Mouse (Mus musculus) heart, embryonic 11.5 days (tissue): ENCODE measurements around the gene Rnasel. TPM values are rescaled to one million over a fixed set of nuclear protein-coding genes. Genes with fewer than 3 reads are reported as not detected.
"Not testable (repeated sequence)": the region's sequence is repeated elsewhere in the genome, so short reads cannot be mapped to it uniquely, and the experiment has no call there.

Source experiments
- ATAC-seq: fragments of 200-750 bp; cut with Nextera tagmentation; replicated peaks from 2 replicates; pipeline ENCODE4 v1.8.0; 2017; ENCODE audit warnings: moderate library complexity; ENCODE audit not compliant: insufficient number of reproducible peaks, low FRiP score, low TSS enrichment
- H3K27ac ChIP-seq: fragments of 300-500 bp; sonication (generic); 2 replicates; pipeline ENCODE4 v1.5.1; 2014; ENCODE audit warnings: mild to moderate bottlenecking, low read depth, low read length
- H3K27me3 ChIP-seq: fragments of 300-500 bp; sonication (generic); 2 replicates; pipeline ENCODE4 v1.6.1; 2014; ENCODE audit warnings: mild to moderate bottlenecking, low read length, mixed read lengths; ENCODE audit not compliant: control insufficient read depth, insufficient read depth
- H3K36me3 ChIP-seq: fragments of 300-500 bp; sonication (generic); 2 replicates; pipeline ENCODE4 v1.6.1; 2014; ENCODE audit warnings: mild to moderate bottlenecking, low read length, moderate library complexity, mixed read lengths; ENCODE audit not compliant: control insufficient read depth, insufficient read depth
- H3K4me1 ChIP-seq: fragments of 300-500 bp; sonication (generic); 2 replicates; pipeline ENCODE4 v1.6.1; 2014; ENCODE audit warnings: low read length; ENCODE audit not compliant: control insufficient read depth, insufficient read depth
- H3K4me2 ChIP-seq: fragments of 300-500 bp; sonication (generic); 2 replicates; pipeline ENCODE4 v1.6.1; 2014; ENCODE audit warnings: mild to moderate bottlenecking, moderate library complexity
- H3K4me3 ChIP-seq: fragments of 300-500 bp; sonication (generic); 2 replicates; pipeline ENCODE4 v1.5.1; 2014; ENCODE audit warnings: low read depth, low read length
- H3K9ac ChIP-seq: fragments of 300-500 bp; sonication (generic); 2 replicates; pipeline ENCODE4 v1.6.1; 2014; ENCODE audit warnings: mild to moderate bottlenecking, low read depth, low read length, moderate library complexity
- H3K9me3 ChIP-seq: fragments of 300-500 bp; sonication (generic); replicated peaks from 2 replicates; pipeline ENCODE4 v1.6.1; 2016; ENCODE audit warnings: low read length; ENCODE audit not compliant: control insufficient read depth
- WGBS: fragments of 180-500 bp; shearing (Covaris S2); extraction: QIAGEN DNeasy Blood & Tissue Kit; methylation state at CpG from one replicate; pipeline ENCODE4 v1.1.7; 2014; ENCODE audit not compliant: insufficient replicate concordance; 5-methylcytosine and 5-hydroxymethylcytosine counted together
- polyA plus RNA-seq: library from polyadenylated mRNA; unstranded; fragments of >200 nt; fragmentation: Nextera tagmentation; extraction: Ambion mirVana; gene quantifications from 2 replicates; pipeline ENCODE4 v1.2.1, GENCODE M21; 2014

Rnasel gene
- polyA plus RNA-seq, 1 experiment from 2014 or later = 9.3 TPM

DNA sequence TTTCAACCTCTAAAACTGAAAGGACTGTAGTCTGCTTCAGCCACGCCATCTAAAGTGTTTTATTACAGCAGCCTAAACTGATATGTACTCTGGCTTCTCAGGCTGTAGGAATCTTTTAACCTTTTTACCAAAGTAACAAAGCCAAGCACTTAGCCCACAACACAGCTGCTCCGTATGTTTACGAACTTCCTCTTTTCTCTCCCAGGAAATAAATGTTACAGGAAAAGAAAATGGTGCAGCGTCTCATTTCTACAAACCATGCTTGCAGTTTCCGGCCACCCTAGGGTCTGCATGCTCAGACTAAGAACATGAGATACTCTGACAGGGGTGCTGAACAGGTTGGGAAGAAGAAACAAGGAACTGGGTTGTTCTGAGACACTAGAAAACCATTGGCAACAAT lies 19.2 kb downstream of the Rnasel start:
- Histone ChIP-seq H3K4me1 (no peaks in the 10 kb centered on the region), H3K27me3 (no peaks in the 10 kb centered on the region), H3K9me3 (no peaks in the 10 kb centered on the region), H3K4me3 (no peak overlapping the region), H3K36me3 (no peaks in the 10 kb centered on the region), H3K9ac (no peak overlapping the region), H3K4me2 (no peak overlapping the region), H3K27ac (no peak overlapping the region)
- no peak for ATAC-seq
- 82% methylated on average over 5 of the region's 5 CpGs for WGBS

DNA sequence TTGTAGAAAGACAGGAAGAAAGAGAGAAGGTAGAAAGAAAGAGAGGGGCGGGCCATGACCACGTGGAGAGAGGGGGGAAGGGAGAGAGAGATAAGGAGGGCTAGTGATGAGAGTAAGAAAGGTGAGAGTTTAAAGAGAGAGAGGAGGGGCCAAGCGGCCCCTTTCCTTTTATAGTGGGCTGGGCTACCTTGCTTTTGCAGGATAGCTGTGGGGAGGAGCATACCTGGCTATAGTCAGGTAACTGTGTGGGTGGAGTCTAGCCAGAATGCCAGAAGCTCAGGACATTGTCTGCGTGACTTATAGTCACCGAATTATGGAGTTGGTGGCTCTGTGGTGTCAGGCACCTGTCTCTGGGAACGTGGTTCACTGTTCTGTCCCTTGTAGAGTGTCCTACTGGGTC lies 20.3 kb downstream of the Rnasel start:
- H3K4me2 ChIP-seq, ATAC-seq, H3K9me3 ChIP-seq, H3K9ac ChIP-seq, H3K27me3 ChIP-seq, H3K27ac ChIP-seq, H3K4me1 ChIP-seq, H3K4me3 ChIP-seq, H3K36me3 ChIP-seq: not testable (repeated sequence)
- WGBS = 56% methylated on average over 6 of the region's 6 CpGs

DNA sequence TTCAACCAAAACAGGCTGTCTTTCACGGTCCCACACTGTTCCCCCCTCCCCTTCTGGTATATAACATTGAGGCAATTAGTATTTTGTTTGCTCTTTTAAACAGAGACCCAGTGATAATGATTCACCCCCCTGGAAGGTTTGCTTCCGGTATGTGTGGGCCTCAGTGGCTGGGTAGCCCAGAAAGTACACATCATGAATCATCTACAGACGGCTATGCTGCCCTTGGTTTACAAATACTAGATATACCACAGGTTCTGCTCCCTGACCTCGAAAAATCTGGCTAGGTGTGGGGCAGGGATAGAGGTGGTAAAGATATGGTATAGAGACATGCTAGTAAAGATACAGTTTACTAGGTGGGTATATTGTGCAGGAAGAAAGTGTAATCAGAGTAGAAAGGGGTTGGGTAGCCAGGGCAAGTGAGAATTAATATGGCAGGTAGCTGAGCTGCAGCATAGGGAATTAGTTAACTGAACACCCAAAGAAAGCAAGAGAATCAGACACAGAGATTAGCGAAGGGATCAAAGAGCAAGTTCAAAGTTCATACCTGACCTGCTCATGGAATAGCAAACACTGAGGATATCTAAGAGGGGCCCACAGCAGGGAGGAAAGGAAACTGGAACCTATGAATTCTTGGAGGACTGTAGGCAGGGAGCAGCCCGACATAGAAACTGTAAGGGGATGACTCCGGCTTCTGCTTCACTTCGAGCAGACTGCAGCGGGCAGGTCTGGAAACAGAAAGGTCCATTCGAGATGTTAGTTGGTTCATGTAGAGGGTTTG lies 21.0 kb downstream of the Rnasel start:
- WGBS = 76% methylated on average over 10 of the region's 10 CpGs
- ATAC-seq = no peak
- no peak overlapping the region for H3K4me3 ChIP-seq
- no peaks in the 10 kb centered on the region for H3K27me3 ChIP-seq
- H3K27ac ChIP-seq = no peak overlapping the region
- H3K4me1 ChIP-seq = no peaks in the 10 kb centered on the region
- no peaks in the 10 kb centered on the region for H3K36me3 ChIP-seq
- no peak overlapping the region for H3K4me2 ChIP-seq
- H3K9ac ChIP-seq = no peak overlapping the region
- no peaks in the 10 kb centered on the region for H3K9me3 ChIP-seq

DNA sequence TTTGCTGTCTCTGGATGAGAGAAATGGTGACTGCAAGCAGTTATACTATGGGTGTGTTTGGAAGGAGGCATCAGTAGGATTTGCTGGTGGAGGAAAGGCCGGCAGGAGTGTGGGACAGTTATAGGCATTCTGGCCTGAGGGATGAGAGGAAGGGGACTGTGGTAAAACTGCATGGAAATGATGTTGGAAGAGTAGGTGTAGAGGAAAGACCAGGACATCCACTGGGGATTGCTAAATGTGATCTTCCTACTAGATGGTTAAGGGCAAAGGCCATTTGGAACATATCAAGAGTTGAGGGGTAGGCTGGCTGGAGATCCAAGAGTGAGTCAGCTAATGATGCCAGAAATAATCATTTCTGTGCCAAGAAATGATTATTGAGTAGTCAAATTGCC lies 21.5 kb downstream of the Rnasel start:
- Histone ChIP-seq H3K4me2 (no peak overlapping the region), H3K27ac (no peak overlapping the region), H3K4me3 (no peak overlapping the region), H3K4me1 (no peaks in the 10 kb centered on the region), H3K27me3 (no peaks in the 10 kb centered on the region), H3K36me3 (no peaks in the 10 kb centered on the region), H3K9me3 (no peaks in the 10 kb centered on the region), H3K9ac (no peak overlapping the region)
- 78% methylated on average over 1 of the region's 1 CpGs for WGBS
- no peak for ATAC-seq

DNA sequence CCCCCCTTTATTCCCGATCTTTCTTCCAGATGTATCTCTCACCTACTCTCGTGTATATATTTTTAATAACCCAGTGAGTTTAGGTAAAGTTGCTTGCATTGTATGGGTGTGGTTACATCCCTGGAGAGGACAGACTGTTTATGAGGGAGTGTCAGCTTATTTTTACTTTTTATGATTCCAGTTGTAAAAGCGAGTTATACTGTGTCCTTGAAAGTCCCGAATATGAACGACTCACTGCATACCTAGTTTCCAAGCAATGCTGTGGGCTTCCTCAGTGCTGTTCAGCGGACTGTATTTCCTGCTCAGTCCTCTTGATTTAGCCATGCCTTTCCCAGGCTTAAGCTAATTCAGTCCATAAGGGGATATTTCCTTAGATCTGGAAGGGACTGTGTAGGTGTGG lies 25.9 kb downstream of the Rnasel start:
- 86% methylated on average over 6 of the region's 6 CpGs for WGBS

DNA sequence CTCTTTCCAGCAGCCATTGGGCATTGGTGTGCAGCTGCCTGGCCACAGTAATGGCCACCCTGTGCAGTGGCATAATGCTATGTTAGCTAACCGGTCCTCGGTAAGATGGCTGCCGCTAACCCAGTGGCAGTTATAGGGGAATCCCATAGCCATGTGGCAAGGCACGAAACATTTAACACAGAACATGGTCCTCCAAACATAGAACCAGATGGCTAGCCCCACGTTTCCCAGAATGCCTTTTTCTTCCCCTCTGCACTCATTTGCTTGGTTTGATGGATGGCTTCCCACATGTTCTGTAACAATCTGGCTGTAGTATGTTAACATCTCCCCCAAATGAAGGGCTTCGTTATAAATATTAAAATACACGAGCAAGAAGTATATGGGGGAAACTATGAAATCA lies 27.0 kb downstream of the Rnasel start:
- WGBS = 82% methylated on average over 7 of the region's 7 CpGs
- Histone ChIP-seq H3K4me3 (no peak overlapping the region), H3K36me3 (no peaks in the 10 kb centered on the region), H3K9me3 (no peaks in the 10 kb centered on the region), H3K4me2 (no peak overlapping the region), H3K27ac (no peak overlapping the region), H3K4me1 (no peaks in the 10 kb centered on the region), H3K9ac (no peak overlapping the region), H3K27me3 (no peaks in the 10 kb centered on the region)
- ATAC-seq = no peak

More for the DNA sequence above, 25.9 kb downstream of the Rnasel start:
- ATAC-seq = no peak
- Histone ChIP-seq H3K4me2 (no peak overlapping the region), H3K9me3 (no peaks in the 10 kb centered on the region), H3K4me3 (no peak overlapping the region), H3K27ac (no peak overlapping the region), H3K27me3 (no peaks in the 10 kb centered on the region), H3K9ac (no peak overlapping the region), H3K36me3 (no peaks in the 10 kb centered on the region), H3K4me1 (no peaks in the 10 kb centered on the region)

DNA sequence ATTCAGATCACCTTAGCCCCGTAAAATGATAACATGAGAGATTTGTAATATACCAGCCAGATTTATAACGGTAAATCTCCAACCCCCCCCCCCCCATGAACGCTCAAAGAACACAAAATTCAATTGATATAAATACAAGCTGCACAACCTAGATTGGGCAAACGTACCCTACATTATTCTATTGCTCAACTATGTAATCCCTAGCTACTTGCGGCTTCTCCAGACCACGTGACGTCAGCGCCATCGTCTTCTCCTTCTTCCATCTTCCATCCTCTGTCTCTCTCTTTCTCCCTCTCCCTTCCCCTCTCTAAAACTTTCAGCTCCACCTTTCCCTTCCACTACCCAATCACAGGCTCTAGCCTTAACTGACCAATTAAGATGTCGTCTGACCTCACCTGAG lies 29.0 kb downstream of the Rnasel start:
- no peak overlapping the region for H3K9ac ChIP-seq
- no peak overlapping the region for H3K27ac ChIP-seq
- no peaks in the 10 kb centered on the region for H3K4me1 ChIP-seq
- no peaks in the 10 kb centered on the region for H3K27me3 ChIP-seq
- no peaks in the 10 kb centered on the region for H3K36me3 ChIP-seq
- no peak overlapping the region for H3K4me2 ChIP-seq
- no peak for ATAC-seq
- WGBS = 83% methylated on average over 10 of the region's 10 CpGs
- no peak overlapping the region for H3K4me3 ChIP-seq
- H3K9me3 ChIP-seq = no peaks in the 10 kb centered on the region

DNA sequence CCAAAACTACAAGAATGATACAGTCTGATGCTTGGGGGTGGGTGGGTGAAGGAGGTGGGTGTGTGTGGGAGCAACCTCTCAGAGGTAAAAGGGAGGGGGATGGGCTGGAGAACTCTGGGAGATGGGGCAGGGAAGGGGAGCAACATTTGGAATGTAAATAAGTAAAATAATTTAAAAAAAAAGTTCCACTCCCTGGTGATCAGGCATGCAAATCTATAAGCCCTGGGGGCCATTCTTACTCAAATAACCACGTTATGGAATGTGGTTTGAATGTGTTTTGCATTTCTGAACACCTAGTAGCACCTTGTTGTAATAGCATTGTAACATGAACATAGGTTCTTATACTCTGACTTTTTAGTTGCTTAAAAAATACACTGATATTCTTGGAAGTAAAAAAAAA lies 34.1 kb downstream of the Rnasel start:
- no peak for ATAC-seq
- Histone ChIP-seq H3K27me3 (no peaks in the 10 kb centered on the region), H3K4me2 (no peak overlapping the region), H3K9me3 (no peaks in the 10 kb centered on the region), H3K4me3 (no peak overlapping the region), H3K36me3 (no peaks in the 10 kb centered on the region), H3K27ac (no peak overlapping the region), H3K4me1 (no peaks in the 10 kb centered on the region), H3K9ac (no peak overlapping the region)
- 51% methylated on average over 1 of the region's 1 CpGs for WGBS

DNA sequence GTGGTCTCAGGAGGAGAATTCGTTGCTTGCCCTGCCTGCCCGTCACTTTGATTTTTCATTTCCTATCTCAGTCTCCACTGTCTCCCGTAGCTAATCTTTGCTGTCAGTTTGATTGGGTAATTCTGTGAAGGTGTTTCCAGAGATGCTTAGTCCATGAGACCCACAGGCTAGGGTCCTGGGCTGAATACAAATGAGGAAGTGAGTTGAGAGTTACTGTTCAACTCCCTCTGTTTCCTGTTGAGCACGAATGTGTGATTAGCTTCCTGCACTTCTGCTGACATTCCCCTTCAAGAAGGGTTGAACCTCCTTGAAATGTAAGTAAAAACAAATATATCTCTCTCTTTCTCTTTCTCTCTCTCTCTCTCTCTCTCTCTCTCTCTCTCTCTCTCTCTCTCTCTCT lies 36.4 kb downstream of the Rnasel start:
- Histone ChIP-seq H3K9ac (no peak overlapping the region), H3K4me1 (no peaks in the 10 kb centered on the region), H3K27me3 (no peaks in the 10 kb centered on the region), H3K4me3 (no peak overlapping the region), H3K9me3 (no peaks in the 10 kb centered on the region), H3K4me2 (no peak overlapping the region), H3K36me3 (no peaks in the 10 kb centered on the region), H3K27ac (no peak overlapping the region)
- 52% methylated on average over 4 of the region's 4 CpGs for WGBS
- no peak for ATAC-seq
